Mouse (Mus musculus) embryonic fibroblast, embryonic 13.5 days (primary cell): ENCODE data around the gene Mael. TPM values are rescaled to one million over a fixed set of nuclear protein-coding genes. Genes with fewer than 3 reads are reported as not detected.

Experiments used
- H3K27ac ChIP-seq: 2 replicates; pipeline ENCODE4 v1.5.1; 2012; ENCODE audit warnings: low read length, control low read depth, inconsistent platforms; ENCODE audit not compliant: insufficient read depth
- H3K4me1 ChIP-seq: 2 replicates; pipeline ENCODE4 v1.6.1; 2011; ENCODE audit warnings: low read length; ENCODE audit not compliant: control insufficient read depth, insufficient read depth
- H3K4me3 ChIP-seq: 2 replicates; pipeline ENCODE4 v1.5.1; 2011; ENCODE audit warnings: mild to moderate bottlenecking, control low read depth, low read length; ENCODE audit not compliant: insufficient read depth
- CTCF ChIP-seq: IDR thresholded peaks from 2 replicates; pipeline ENCODE4 v1.5.1; 2011; ENCODE audit warnings: mild to moderate bottlenecking, control low read depth, low read length, moderate library complexity, borderline replicate concordance; ENCODE audit not compliant: insufficient read depth
- POLR2A ChIP-seq: IDR thresholded peaks from 2 replicates; pipeline ENCODE4 v1.6.1; 2011; ENCODE audit warnings: low read depth, mild to moderate bottlenecking, control low read depth, low read length, moderate library complexity
- polyA plus RNA-seq: library from polyadenylated mRNA; stranded (reverse); fragments of >200 nt; gene quantifications from 2 replicates; pipeline ENCODE4 v1.2.4, GENCODE M21; 2011; ENCODE audit warnings: low read depth; ENCODE audit not compliant: missing spikeins, insufficient read length

Mael gene
- polyA plus RNA-seq, 1 experiment, result not detected

GRCm38 (mm10) chr1:166157712-166158111 is 80.8 kb downstream of the Mael start:
- Histone ChIP-seq H3K4me3 (no peak overlapping the region), H3K4me1 (no peaks in the 10 kb centered on the region), H3K27ac (no peak overlapping the region)
- TF ChIP-seq CTCF (no peak), POLR2A (no peak)

DNA sequence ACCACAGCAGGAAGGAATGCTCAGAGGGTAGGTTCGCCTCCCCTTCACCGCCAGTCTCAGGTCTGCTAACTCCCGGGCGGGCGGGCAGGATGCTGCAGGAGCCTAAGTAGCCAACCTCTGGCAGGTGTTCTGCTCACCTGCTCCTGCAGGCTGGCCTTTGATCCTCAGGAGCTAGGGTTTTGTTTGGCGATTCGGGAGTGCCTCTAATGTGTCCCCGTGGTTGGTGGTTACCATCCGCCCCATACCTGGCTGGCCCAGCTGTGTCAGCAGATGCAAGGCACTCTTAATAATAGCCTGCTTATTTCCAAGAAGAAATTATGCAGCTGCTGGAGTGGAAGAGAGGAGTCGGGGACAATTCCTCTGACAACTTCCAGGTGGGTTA is 83.4 kb downstream of the Mael start:
- Histone ChIP-seq H3K4me3 (no peak overlapping the region), H3K4me1 (no peaks in the 10 kb centered on the region), H3K27ac (no peak overlapping the region)
- TF ChIP-seq POLR2A (no peak), CTCF (no peak)

DNA sequence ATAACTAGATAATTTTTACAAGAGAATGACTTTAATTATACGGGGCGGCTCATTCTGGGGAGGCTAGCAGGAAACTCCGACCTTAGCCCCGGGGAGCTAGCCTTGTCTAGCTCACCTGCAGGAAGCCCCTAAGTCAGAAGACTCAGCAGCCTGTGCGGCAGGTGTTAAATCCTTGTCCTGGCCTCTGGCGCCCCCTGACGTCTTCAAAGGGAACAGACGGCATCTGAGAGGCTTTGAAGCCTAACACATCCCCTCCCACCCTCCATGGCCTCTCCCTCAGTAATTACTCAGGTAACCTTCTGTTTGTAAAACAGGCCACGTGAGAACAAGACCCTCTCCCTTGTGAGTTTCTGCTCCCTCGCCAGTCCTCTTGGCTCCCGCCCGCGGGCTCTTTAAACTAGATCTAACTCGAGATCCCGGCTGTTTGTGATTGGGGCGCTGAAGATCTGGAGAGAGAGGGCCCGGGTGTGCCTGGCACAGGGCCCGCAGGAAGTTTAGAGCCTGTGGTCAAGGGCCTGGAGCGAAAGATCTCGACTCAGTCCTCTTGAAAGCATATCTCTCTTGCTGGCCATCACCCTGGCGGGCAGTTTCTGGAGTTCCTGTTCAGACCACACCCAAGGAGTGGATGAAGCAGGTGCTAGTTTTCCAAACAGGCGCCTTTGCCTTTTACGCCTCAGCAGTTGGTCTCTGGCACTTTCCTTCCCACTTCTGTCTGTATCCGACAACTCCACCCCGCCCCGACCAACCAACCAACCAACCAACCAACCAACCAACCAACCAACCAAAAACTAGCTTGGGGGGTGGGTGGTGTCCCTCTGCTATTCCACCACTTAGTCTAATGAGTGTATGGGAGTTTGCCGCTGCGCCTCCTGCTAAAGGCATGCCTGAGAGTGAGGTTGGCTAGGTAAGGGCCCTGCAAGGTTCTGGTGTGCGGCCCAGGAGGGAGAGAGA is 84.1 kb downstream of the Mael start:
- H3K27ac ChIP-seq, result no peak overlapping the region
- TF ChIP-seq POLR2A (no peak), CTCF (peak; percentile 87)
- H3K4me3 ChIP-seq, result 0 out of 2 replicates have a peak overlapping the region, but pooled peaks have one; percentile 1
- H3K4me1 ChIP-seq, result no peaks in the 10 kb centered on the region

GRCm38 (mm10) chr1:166153351-166154120 is 85.0 kb downstream of the Mael start:
- H3K4me3 ChIP-seq, result no peak overlapping the region
- TF ChIP-seq POLR2A, result no peak
- TF ChIP-seq CTCF, result peak; percentile 78
- no peaks in the 10 kb centered on the region for H3K4me1 ChIP-seq
- no peak overlapping the region for H3K27ac ChIP-seq

DNA sequence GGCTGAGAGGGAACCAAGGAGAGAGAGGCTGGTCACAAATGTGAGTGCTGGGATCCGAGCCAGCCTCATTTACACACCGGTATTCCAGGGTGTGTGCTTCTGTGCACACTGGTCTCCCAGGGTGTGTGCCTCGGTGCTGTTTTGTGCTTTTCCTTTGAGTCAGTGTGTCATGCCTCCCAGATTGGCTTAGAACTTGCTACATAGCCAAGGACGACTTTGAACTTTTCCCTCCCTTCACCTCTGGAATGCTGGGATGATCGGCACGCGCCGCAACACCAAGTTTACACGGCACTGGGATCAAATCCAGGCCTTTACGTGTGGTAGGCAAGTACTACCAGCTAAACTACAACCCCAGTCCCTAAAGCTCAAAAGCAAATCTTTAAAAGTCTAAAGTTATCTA is 86.5 kb downstream of the Mael start:
- Histone ChIP-seq H3K27ac (no peak overlapping the region), H3K4me3 (no peak overlapping the region), H3K4me1 (no peaks in the 10 kb centered on the region)
- no peak for TF ChIP-seq CTCF
- TF ChIP-seq POLR2A, result no peak

DNA sequence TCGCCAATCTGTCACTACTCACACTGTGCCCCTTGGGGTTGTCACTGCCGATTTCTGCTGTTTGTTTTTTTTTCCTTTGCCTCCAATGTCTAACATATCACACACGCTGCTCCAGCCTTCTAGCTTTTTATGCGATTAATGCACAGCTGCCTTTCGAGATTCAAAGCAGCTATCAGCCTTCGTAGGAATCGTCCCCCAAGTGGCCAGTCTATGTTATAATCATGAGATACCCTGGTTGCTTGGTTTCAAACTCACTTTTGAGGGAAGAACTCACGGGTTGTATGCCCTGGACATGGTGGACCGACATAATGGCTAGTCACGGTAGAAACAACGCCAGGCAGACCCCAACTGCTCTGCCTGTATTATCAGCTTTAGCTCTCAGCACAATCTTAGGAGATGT is 87.2 kb downstream of the Mael start:
- H3K27ac ChIP-seq, result no peak overlapping the region
- no peaks in the 10 kb centered on the region for H3K4me1 ChIP-seq
- H3K4me3 ChIP-seq, result no peak overlapping the region
- TF ChIP-seq POLR2A (no peak), CTCF (no peak)

Other genes with a start within 250 kb of the Mael start
- 4.6 and 6.3 TPM in 2 replicates for gene Pou2f1, start 236.1 kb downstream of the Mael start, polyA plus RNA-seq
- gene Dusp27, start 110.8 kb downstream of the Mael start, polyA plus RNA-seq, result 2.2 and 3.0 TPM in 2 replicates
- not detected in 2 replicates for gene Gpa33, start 108.5 kb downstream of the Mael start, polyA plus RNA-seq
- 1.8 and 4.3 TPM in 2 replicates for gene Ildr2, start 15.4 kb upstream of the Mael start, polyA plus RNA-seq
- 20.0 and 28.1 TPM in 2 replicates for gene Tada1, start 140.3 kb upstream of the Mael start, polyA plus RNA-seq
- 17.8 and 20.8 TPM in 2 replicates for gene Pogk, start 171.1 kb upstream of the Mael start, polyA plus RNA-seq